Mouse (Mus musculus): ENCODE data around the gene Kcnj9.

DNA sequence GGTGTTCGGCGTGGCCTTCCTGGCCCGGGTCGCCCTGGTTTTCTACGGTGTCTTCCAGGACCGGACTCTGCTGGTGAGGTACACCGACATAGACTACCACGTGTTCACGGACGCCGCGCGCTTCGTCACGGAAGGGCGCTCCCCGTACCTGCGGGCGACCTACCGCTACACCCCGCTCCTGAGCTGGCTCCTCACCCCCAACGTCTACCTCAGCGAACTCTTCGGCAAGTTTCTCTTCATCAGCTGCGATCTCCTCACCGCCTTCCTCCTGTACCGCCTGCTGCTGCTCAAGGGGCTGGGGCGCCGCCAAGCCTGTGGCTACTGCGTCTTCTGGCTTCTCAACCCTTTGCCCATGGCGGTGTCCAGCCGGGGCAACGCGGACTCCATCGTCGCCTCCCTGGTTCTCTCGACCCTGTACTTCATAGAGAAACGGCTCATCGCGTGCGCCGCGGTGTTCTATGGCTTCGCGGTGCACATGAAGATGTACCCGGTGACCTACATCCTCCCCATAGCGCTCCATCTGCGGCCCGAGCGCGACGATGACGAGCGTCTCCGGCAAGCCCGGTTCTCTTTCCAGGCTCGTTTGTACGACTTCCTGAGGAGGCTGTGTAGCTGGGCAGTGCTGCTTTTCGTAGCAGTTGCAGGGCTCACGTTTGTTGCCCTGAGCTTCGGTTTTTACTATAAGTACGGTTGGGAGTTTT lies 47.8 kb upstream of the Kcnj9 start:
- no peak for TF ChIP-seq CTCF (IDR thresholded peaks at IDR 0.05; ENCODE audit: low read depth)
- TF ChIP-seq EP300 (IDR thresholded peaks at IDR 0.05; ENCODE audit: low read depth) = no peak
